Mouse (Mus musculus): ENCODE measurements around the gene Men1.

Gene Men1

DNA sequence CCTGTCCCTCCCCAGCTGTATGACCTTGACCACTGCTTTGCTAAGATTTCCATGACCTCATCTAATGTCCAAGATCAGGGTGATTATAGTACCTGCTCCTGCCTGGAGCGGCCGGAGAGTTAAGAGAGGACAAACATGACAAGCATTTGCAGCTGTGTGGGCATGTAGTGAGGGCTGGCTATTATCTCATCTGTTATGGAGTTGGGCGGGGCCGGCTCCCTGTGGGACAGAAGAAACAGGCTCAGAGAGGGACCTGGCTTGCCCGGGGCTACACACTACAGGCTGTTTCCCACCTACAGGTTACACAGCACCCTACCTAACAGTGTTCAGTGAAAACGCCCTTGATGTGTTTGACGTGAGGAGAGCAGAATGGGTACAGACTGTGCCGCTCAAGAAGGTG is 13.4 kb upstream of the Men1 start:
- no peak for TF ChIP-seq GATA4 (IDR thresholded peaks at IDR 0.05; ENCODE audit: insufficient replicate concordance, low read length)

- TF ChIP-seq GATA4 (IDR thresholded peaks at IDR 0.05; ENCODE audit: insufficient replicate concordance, low read length), result no peak
Measured at GRCm38 (mm10) chr19:6321786-6322621, 12.8 kb upstream of the Men1 start.

DNA sequence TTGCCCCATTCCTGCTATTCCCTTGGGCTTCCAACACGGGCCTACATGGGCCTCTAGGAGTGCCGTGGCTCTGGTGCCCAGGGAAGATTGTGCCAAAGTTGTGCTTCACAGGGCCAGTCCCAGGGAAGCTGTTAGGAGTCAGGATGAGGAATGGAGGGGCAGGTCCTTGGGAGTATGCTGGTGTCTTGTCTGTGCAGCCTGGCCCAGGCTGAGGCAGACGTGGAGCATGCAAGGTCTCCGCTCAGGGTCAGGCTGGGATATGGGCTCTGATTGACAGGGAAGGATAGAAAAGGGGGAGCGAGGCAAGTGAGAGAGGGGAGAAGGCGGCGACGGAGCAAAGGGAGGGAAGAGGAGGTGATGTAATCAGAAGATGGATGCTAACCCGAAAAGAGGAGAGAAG is 10.0 kb upstream of the Men1 start:
- TF ChIP-seq GATA4 (IDR thresholded peaks at IDR 0.05; ENCODE audit: insufficient replicate concordance, low read length), result no peak

- TF ChIP-seq GATA4 (IDR thresholded peaks at IDR 0.05; ENCODE audit: insufficient replicate concordance, low read length), result no peak
Measured at GRCm38 (mm10) chr19:6331178-6331577, 3.6 kb upstream of the Men1 start.

DNA sequence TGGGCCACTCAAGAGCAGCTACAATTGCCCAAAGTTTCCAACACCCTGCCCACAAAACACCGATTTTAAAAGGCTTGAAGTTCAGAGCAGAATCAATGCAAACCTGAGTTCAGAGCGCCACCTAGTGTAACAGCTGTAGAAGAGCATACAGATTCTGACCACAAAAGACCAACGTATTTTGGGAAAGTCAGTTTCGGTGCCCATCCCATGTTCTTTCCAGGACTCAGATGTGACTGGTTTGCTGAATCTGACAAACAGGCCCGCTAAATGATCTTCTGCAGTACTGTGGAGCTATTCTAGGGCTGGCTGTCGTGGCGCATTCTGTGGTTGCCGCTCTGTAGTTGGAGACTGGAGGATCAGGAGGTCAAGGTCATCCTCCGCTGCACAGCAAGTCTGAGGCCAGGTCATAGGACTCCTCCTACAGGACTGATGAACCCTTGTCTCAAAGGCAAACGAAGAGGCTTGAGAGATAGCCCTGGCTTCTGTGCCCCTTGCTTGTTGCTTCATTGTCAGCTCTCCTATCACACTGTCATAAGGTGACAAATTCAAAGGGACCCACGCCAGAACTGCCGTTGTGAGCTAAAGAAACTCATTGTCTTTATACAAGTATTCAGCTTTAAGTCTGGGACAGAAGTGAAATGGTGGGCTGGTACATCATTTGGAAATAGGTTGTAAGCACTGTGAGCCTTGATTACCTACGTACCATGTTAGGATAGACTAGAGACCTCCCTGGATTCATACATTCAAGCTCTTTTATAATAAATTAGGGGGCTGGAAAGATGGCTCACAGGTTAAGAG is 2.9 kb upstream of the Men1 start:
- no peak for TF ChIP-seq GATA4 (IDR thresholded peaks at IDR 0.05; ENCODE audit: insufficient replicate concordance, low read length)

- no peak for TF ChIP-seq GATA4 (IDR thresholded peaks at IDR 0.05; ENCODE audit: insufficient replicate concordance, low read length)
Measured at GRCm38 (mm10) chr19:6333761-6334595, 801 bp upstream of the Men1 start.

DNA sequence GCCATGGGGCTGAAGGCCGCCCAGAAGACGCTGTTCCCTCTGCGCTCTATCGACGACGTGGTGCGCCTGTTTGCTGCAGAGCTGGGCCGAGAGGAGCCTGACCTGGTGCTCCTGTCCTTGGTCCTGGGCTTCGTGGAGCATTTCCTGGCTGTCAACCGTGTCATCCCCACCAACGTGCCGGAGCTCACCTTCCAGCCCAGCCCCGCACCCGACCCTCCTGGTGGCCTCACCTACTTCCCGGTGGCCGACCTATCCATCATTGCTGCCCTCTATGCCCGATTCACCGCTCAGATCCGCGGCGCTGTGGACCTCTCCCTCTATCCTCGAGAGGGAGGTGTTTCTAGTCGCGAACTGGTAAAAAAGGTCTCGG is 664 bp downstream of the Men1 start:
- TF ChIP-seq GATA4 (IDR thresholded peaks at IDR 0.05; ENCODE audit: insufficient replicate concordance, low read length), result no peak

- TF ChIP-seq GATA4 (IDR thresholded peaks at IDR 0.05; ENCODE audit: insufficient replicate concordance, low read length), result no peak
Measured at GRCm38 (mm10) chr19:6336920-6337319, 2.1 kb downstream of the Men1 start.

- TF ChIP-seq GATA4 (IDR thresholded peaks at IDR 0.05; ENCODE audit: insufficient replicate concordance, low read length), result no peak
Measured at GRCm38 (mm10) chr19:6338171-6338570, 3.4 kb downstream of the Men1 start.

DNA sequence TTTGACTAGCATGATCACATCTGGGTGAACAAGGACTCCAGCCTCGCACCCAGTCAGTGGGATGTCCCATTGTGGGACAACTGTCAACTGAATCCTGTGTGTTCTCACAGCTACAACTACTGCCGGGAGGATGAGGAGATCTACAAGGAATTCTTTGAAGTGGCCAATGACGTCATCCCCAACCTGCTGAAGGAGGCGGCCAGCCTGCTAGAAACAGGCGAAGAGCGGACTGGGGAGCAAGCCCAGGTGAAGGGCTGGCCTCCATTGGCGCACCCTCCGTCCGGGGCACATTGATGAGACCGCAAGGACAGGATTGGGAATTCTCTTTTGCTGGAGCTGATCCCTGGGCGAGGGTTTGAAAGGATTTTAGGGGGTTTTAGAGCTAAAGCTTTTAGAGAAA is 3.9 kb downstream of the Men1 start:
- no peak for TF ChIP-seq GATA4 (IDR thresholded peaks at IDR 0.05; ENCODE audit: insufficient replicate concordance, low read length)

DNA sequence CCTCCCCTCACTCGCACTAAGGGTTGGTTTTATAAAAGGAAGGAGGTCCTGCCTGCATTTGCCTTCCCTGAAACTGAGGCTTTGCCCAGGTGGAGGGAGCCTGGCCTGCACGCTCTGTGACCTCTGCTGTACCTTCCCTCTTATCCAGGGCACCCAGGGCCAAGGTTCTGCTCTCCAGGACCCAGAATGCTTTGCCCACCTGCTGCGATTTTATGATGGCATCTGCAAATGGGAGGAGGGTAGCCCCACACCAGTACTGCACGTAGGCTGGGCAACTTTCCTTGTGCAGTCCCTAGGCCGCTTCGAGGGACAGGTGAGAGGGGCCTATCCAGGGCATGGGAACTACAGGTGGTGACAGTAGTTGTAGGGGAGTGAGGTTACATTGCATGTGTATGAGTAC is 4.4 kb downstream of the Men1 start:
- no peak for TF ChIP-seq GATA4 (IDR thresholded peaks at IDR 0.05; ENCODE audit: insufficient replicate concordance, low read length)

DNA sequence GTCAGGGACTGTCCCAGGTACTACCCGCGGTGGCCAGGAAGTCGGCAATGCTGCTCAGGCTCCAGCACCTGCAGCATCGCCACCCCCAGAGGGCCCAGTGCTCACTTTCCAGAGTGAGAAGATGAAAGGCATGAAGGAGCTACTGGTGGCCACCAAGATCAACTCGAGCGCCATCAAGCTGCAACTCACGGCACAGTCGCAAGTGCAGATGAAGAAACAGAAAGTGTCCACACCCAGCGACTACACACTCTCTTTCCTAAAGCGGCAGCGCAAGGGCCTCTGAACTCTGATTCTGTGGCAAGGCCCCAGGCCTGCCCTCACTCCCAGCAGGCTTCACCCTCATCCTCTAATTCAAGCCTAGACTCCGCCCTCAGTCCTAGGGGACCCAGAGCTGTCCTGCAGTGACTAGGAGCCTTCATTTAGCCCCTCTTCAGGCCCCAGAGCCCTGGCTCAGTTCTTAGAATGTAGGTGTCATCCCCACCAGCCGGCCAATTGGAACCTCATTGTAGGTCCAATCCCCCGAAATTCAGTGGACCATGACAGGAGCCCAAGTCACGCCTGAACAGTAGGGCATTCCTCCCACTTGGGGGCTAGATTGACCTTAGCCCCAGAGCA is 5.2 kb downstream of the Men1 start:
- TF ChIP-seq GATA4 (IDR thresholded peaks at IDR 0.05; ENCODE audit: insufficient replicate concordance, low read length), result no peak

DNA sequence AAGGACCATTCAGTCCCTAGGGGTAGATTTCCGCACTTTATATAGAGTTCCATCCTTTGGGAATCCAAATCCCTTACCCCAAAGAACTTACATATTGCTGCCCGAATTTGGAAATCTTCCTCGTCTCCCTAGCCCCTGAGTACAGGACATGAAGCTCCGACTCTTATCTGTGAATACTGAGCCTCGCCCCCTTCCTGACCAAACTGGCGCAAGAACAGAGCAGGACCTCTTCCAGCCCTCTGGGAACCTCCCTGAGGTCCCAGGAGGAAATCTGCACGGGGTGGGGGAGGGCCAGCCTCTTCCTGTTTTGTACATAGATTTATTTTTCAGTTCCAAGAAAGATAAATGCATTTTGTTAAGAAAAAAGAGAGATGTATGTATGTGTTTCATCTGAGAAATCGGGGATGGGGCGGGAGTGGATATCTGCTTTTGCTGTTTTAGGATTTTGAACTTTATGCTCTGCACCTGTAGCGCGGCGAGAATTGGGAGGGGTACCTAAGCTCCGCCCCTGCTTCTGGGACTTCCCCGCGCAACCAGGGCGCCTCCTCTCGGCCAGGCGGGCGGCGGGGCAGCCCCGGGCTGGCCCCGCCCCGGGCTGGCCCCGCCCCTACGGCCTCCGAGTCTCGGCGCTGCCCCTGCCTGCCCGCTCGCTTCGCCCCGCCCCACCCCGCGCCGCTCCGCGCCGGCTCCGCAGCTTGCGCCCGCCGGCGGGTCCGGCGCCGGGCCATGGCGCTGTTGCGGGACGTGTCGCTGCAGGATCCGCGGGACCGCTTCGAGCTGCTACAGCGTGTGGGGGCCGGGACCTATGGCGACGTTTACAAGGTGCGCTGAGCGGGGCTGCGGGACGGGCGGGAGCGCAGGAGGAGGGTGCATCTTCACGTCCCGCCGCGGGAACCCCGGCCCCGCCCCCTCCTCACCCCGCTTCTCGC is 6.0 kb downstream of the Men1 start, which contains the start of gene Map4k2:
Gene Map4k2 (plus strand): TSS at position 612 of the 929 bp plus-strand sequence.
- peak; percentile 75; the same call in 1 of the 2 replicates for TF ChIP-seq GATA4 (IDR thresholded peaks at IDR 0.05; ENCODE audit: insufficient replicate concordance, low read length)
